Mouse (Mus musculus): ENCODE measurements at regions not wholly inside any gene's neighbourhood (a gene's known extent, or its start where the extent isn't known, plus 50 kb on each side); places are given as distances from the start of the nearest gene placed in this dataset.

- no peak for DNase-seq (ENCODE audit: low read depth, low spot score)
These were observed 100.2 kb upstream of the Ccnd2 start for GRCm38 (mm10) chr6:127252000-127252721.

- DNase-seq (ENCODE audit: low read depth, low spot score) = peak; percentile 18
These were observed 101.9 kb upstream of the Ccnd2 start for GRCm38 (mm10) chr6:127253935-127254334.

GRCm38 (mm10) chr6:127263903-127264680 lies 112.1 kb upstream of the Ccnd2 start:
- DNase-seq (ENCODE audit: low read depth, low spot score) = no peak

GRCm38 (mm10) chr6:127265063-127265775 lies 113.2 kb upstream of the Ccnd2 start:
- DNase-seq (ENCODE audit: low read depth, low spot score) = no peak

- peak; percentile 81 for DNase-seq (ENCODE audit: low read depth, low spot score)
These were observed 114.2 kb upstream of the Ccnd2 start for GRCm38 (mm10) chr6:127265901-127266812.

DNA sequence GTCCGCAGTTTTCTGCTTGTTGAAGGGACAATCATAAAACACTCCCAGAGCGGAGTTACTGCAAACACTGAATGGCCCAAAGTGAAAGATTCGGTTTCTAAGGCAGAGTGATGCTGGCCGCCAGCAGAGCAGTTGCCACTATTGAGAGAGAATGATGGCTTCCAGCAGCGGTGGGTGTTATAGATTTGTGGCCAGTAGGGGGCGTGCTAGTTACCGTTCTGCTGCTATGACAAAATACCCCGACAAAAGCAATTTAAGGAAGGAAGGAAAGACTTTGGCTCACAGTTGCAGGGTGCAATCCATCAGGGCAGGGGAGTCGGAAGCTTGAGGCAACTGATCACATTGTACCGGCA lies 114.8 kb upstream of the Ccnd2 start:
- DNase-seq (ENCODE audit: low read depth, low spot score) = no peak

DNA sequence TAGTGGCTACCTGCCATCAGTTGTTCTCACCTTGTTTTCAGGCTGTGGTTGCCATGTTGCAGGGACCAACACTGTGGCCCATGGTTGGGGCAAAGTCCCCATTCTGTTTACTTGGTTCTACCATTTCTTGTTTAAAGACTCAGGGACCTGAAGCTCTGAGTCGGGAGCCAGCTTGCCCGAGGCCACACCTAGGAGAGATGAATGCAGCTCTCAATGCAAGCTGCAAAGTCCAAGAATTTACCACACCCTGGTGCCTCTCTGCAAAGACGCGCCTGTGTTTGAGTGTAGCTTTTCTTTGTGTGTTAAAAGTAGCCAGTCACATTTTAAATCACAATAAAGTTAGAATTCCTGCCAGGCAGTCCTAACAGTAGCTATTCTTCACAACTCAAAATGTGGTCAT lies 117.0 kb upstream of the Ccnd2 start:
- DNase-seq (ENCODE audit: low read depth, low spot score) = no peak

DNA sequence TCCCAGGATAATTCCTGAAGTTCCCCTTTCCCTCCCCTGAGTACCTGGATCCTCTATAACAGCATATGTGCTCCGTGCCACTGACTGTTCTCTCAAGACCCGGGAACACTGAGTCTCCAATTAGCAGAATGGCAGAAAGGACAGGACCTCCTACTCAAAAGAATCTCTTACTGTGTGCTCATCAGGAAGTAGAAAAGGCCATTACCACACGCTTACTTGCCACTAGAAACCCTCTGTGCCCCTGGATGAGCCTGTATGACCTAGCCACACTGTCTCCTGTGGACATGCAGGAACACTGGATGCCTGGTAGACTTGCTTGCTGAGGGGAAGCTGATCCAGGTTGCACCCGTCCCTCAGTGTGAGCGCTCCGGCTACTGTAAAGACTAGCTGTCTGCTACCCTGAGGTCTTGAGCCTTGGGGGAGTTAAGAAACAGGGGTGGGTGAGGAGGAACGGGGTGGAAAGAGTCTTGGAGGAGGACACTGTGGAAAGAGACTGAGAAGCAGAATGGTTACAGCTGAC lies 117.6 kb upstream of the Ccnd2 start:
- no peak for DNase-seq (ENCODE audit: low read depth, low spot score)

DNA sequence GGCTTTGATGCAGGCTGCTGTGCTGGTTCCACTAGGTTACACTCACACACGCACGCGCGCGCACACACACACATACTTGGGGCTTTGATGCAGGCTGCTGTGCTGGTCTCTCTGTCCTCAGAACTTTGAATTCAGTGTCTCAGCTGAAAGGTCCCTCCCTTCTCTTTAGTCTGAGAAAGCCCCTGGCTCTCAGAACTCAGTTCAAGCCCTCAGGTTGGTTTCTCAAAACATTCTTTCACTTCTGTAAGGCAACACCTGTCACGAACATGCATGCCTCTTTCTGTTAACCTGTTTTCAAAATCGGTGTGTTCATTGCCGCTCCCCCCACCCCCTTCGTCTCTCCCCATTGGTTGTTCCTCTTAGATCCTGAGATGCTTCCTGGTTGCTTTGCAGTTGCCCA lies 118.8 kb upstream of the Ccnd2 start:
- DNase-seq (ENCODE audit: low read depth, low spot score) = no peak

- DNase-seq (ENCODE audit: low read depth, low spot score) = no peak
These were observed 119.4 kb upstream of the Ccnd2 start for GRCm38 (mm10) chr6:127271418-127271817.

GRCm38 (mm10) chr6:127272630-127273029 lies 120.6 kb upstream of the Ccnd2 start:
- no peak for DNase-seq (ENCODE audit: low read depth, low spot score)

GRCm38 (mm10) chr6:127274732-127275429 lies 122.9 kb upstream of the Ccnd2 start:
- no peak for DNase-seq (ENCODE audit: low read depth, low spot score)

GRCm38 (mm10) chr6:127275430-127275784 lies 123.4 kb upstream of the Ccnd2 start:
- no peak for DNase-seq (ENCODE audit: low read depth, low spot score)

- DNase-seq (ENCODE audit: low read depth, low spot score) = no peak
These were observed 124.4 kb upstream of the Ccnd2 start for GRCm38 (mm10) chr6:127276362-127276761.

- DNase-seq (ENCODE audit: low read depth, low spot score) = no peak
These were observed 126.4 kb upstream of the Ccnd2 start for GRCm38 (mm10) chr6:127278402-127278801.

DNA sequence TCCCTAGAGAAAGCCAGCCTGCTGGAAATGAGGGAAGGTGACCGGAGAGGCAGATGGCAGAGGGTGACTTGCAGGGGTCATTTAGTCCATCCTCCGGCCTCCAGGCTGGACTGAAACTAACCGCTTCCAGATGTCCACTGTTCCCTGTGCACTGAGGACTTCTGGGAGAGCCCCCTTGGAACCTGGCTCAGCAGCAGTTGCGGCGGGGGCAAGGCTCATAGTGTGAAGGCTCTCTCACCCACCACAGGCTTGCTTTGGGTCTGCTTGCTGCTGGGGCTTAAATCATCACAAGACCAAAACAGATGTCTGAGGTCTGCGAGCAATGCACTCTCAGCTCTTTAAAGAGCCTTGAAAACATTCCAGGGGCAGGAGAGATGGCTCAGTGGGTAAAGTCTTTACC lies 132.2 kb upstream of the Ccnd2 start:
- no peak for DNase-seq (ENCODE audit: low read depth, low spot score)

DNA sequence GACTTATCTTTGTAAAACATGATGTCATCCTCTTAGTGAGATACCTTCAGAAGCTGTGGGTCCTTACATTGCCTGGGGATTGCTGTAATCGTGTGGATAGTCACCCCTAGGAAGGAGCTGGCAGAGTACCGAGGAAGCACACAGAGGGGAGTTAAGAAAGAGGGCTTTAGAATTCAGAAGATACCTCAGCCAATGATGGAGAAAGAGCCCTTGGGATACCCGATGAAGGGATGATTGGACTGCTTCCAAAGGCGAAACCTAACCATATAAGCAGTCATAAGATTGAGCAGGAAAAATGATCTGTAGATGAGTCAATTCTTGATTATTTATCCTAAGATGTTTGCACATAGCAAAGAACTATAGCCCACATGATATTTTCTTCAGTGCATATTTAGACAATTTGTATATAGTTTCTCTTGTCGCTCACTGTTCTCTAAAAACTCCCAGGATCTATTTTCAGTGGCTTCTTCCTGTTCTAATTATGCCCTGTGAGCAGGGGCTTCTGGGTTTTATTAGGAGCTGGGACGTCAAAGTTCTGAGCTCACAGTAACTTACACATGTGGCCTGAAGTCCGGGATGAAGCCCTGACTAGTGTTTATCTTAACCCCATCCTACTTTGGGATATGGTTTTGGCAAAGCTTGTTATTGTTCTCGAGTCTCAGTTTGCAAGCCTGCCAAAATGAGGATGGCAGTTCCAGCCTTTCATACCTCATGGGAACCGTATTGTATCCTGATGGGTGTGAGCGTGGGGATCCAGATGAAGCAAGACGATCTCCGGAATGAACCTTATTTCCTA lies 134.9 kb upstream of the Ccnd2 start:
- DNase-seq (ENCODE audit: low read depth, low spot score) = no peak

- no peak for DNase-seq (ENCODE audit: low read depth, low spot score)
These were observed 137.0 kb upstream of the Ccnd2 start for GRCm38 (mm10) chr6:127288946-127289345.

DNA sequence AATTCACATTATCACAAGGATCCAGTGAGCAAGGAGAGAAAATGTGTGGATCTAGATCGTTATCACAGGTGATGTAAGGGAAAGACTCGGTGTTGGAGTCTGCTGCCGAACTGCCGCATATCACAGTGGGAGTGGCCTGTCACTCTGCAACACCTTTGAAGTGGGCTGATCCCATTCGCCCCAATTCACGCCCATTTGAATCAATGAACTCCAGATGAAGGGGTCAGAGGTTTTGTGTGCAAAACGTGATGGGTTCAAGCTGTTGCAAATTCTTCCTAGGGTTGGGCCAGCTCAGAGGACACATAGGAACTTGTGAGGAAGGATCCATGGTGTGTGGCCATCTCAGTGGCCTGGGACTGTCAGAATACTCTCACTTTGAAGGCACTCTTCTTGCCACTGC lies 139.9 kb upstream of the Ccnd2 start:
- no peak for DNase-seq (ENCODE audit: low read depth, low spot score)

- DNase-seq (ENCODE audit: low read depth, low spot score) = no peak
These were observed 141.8 kb upstream of the Ccnd2 start for GRCm38 (mm10) chr6:127293829-127294228.

Measured in telencephalon, adult 2 months (tissue).